Mouse (Mus musculus) heart, adult 2 months (tissue): ENCODE data around the gene Ccnj.

Experiments used
- CTCF ChIP-seq: fragments of 200-600 bp; IDR thresholded peaks from 2 replicates; pipeline ENCODE4 v1.8.1; 2022; ENCODE audit warnings: antibody characterized with exemption, mild to moderate bottlenecking, moderate library complexity
- POLR2A ChIP-seq: fragments of 200-500 bp; IDR thresholded peaks from 2 replicates; pipeline ENCODE4 v1.6.1; 2011; ENCODE audit warnings: mild to moderate bottlenecking, low read depth, low read length, control low read depth; ENCODE audit not compliant: insufficient read depth

- TF ChIP-seq POLR2A (no peak), CTCF (no peak)
These were observed 42.4 kb upstream of the Ccnj start for GRCm38 (mm10) chr19:40788715-40789084.
